Mouse (Mus musculus) kidney, adult 2 months (tissue): ENCODE results near the gene Gm11733.

ENCODE experiments used
- CTCF ChIP-seq: fragments of 200-500 bp; conservative IDR thresholded peaks from 2 replicates; pipeline ENCODE4 v1.5.1; 2011; ENCODE audit warnings: low read depth, mild to moderate bottlenecking, control low read depth, low read length, moderate library complexity, mixed read lengths; ENCODE audit not compliant: insufficient read depth, insufficient read length
- POLR2A ChIP-seq: fragments of 200-500 bp; IDR thresholded peaks from one replicate; pipeline ENCODE4 v1.6.1; 2011; ENCODE audit warnings: low read depth, low read length, control low read depth

GRCm38 (mm10) chr11:117525606-117526349, 41.6 kb downstream of the Gm11733 start:
- TF ChIP-seq POLR2A (no peak), CTCF (no peak)
